Mouse (Mus musculus) neural tube, embryonic 12.5 days (tissue): ENCODE measurements around the gene Atg9b. TPM values are rescaled to one million over a fixed set of nuclear protein-coding genes. Genes with fewer than 3 reads are reported as not detected.
A peak's percentile ranks its signal among the peaks of the same experiment; 100 is the strongest.
"Not testable (repeated sequence)": the region's sequence is repeated elsewhere in the genome, so short reads cannot be mapped to it uniquely, and the experiment has no call there.

ENCODE experiments used
- ATAC-seq: fragments of 200-750 bp; cut with Nextera tagmentation; 2 replicates; pipeline ENCODE4 v1.8.0; 2017; ENCODE audit warnings: low read depth, mild to moderate bottlenecking, moderate TSS enrichment, moderate library complexity; ENCODE audit not compliant: low FRiP score
- H3K27ac ChIP-seq: fragments of 300-500 bp; sonication (generic); 2 replicates; pipeline ENCODE4 v1.5.1; 2016
- H3K27me3 ChIP-seq: fragments of 300-500 bp; sonication (generic); replicated peaks from 2 replicates; pipeline ENCODE4 v1.6.1; 2016; ENCODE audit warnings: mild to moderate bottlenecking
- H3K36me3 ChIP-seq: fragments of 300-500 bp; sonication (generic); 2 replicates; pipeline ENCODE4 v1.6.1; 2016; ENCODE audit warnings: mild to moderate bottlenecking
- H3K4me1 ChIP-seq: fragments of 300-500 bp; sonication (generic); 2 replicates; pipeline ENCODE4 v1.6.1; 2016
- H3K4me2 ChIP-seq: fragments of 300-500 bp; sonication (generic); replicated peaks from 2 replicates; pipeline ENCODE4 v1.6.1; 2016; ENCODE audit warnings: mild to moderate bottlenecking
- H3K4me3 ChIP-seq: fragments of 300-500 bp; sonication (generic); 2 replicates; pipeline ENCODE4 v1.5.1; 2016
- H3K9ac ChIP-seq: fragments of 300-500 bp; sonication (generic); 2 replicates; pipeline ENCODE4 v1.6.1; 2016; ENCODE audit warnings: mild to moderate bottlenecking
- H3K9me3 ChIP-seq: fragments of 300-500 bp; sonication (generic); 2 replicates; pipeline ENCODE4 v1.6.1; 2016; ENCODE audit warnings: mild to moderate bottlenecking
- WGBS: fragments of 180-500 bp; shearing (Covaris S2); methylation state at CpG from one replicate; pipeline ENCODE4 v1.1.7; 2016; 5-methylcytosine and 5-hydroxymethylcytosine counted together
- polyA plus RNA-seq: library from polyadenylated mRNA; unstranded; fragments of >200 nt; fragmentation: Nextera tagmentation; extraction: Ambion mirVana; gene quantifications from 2 replicates; pipeline ENCODE4 v1.2.1, GENCODE M21; 2016

The Atg9b gene
- polyA plus RNA-seq, 1 experiment from 2014 or later = 0.35 TPM

DNA sequence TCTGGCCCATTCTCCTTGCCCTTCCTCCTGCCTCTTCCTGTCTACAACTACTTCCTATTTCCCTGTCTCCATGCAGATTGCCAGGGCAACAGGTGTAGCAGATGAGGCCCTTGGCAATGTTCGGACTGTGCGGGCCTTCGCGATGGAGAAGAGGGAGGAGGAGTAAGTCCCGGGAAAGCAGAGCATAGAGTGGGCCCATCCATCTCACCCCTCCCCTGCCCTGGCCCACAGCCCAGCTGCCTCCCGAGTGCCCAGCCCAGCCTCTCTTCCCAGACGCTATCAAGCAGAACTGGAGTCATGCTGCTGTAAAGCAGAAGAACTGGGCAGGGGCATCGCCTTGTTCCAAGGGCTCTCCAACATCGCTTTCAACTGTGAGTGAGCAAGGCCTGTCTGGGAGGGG lies 10.0 kb upstream of the Atg9b start:
- Histone ChIP-seq H3K4me2 (no peak overlapping the region), H3K4me1 (no peaks in the 10 kb centered on the region), H3K9ac (no peak overlapping the region), H3K9me3 (no peaks in the 10 kb centered on the region), H3K36me3 (peaks cover 45% of the 10 kb centered on the region), H3K27ac (no peak overlapping the region), H3K27me3 (no peaks in the 10 kb centered on the region), H3K4me3 (no peak overlapping the region)
- no peak for ATAC-seq
- WGBS = 79% methylated on average over 9 of the region's 9 CpGs

DNA sequence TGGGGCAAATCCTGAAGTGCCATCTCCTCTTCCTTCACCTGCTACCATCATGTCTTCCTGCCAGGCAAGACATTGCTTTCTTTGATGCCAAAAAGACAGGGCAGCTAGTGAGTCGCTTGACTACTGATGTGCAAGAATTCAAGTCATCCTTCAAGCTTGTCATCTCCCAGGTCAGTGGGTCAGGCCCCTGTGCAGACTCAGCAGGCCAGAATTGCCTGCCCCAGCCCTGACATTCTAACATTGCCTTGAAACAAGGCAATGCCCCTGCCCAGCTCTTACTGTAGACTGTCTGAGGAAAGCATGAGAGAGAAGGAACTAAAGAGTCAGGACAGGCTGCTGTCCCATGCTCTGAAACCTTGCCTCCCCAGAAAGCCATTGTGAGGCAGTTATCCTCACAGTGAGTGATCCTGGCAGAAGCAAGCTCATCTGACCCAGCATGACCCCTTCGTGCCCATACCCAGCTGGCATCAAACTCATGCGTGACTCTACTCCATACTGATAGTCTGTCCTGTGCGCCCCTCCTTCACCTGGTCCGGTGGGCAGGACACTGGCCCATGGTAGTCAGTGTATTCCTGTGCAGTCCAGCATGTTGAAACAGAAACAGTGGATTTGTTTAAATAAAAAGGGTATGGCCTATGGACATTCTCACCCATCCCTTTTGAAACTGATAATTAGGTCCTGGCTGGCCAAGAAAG lies 9.1 kb upstream of the Atg9b start:
- Histone ChIP-seq H3K36me3 (peaks cover 36% of the 10 kb centered on the region), H3K9ac (no peak overlapping the region), H3K9me3 (no peaks in the 10 kb centered on the region), H3K4me3 (no peak overlapping the region), H3K27ac (no peak overlapping the region), H3K4me2 (no peak overlapping the region), H3K4me1 (no peaks in the 10 kb centered on the region), H3K27me3 (no peaks in the 10 kb centered on the region)
- no peak for ATAC-seq
- 91% methylated on average over 5 of the region's 5 CpGs for WGBS

GRCm38 (mm10) chr5:24400362-24400761 lies 8.4 kb upstream of the Atg9b start:
- Histone ChIP-seq H3K9me3 (no peaks in the 10 kb centered on the region), H3K27ac (no peak overlapping the region), H3K36me3 (peaks cover 31% of the 10 kb centered on the region), H3K4me2 (no peak overlapping the region), H3K4me3 (no peak overlapping the region), H3K4me1 (no peaks in the 10 kb centered on the region), H3K27me3 (no peaks in the 10 kb centered on the region), H3K9ac (no peak overlapping the region)
- ATAC-seq = no peak
- WGBS = 86% methylated on average over 11 of the region's 11 CpGs

DNA sequence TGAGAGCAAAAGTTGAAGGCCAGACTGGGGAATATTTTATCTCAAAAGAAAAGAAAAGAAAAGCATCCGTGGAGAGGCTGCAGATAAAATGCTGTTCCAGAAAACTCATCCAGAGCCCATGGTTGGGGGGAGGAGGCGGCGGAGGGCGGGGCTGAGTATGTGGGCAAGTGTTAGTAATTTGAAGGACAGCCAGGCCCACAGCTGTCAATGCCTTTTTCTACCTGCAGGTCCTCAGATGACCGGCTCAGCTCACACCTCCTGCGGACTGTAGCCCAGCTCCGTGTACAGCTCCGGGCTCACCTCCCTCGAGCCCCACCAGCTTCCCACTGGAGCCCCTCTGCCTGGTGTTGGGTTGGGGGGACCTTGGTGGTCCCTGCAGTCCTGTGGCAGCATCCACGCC lies 7.7 kb upstream of the Atg9b start:
- Histone ChIP-seq H3K27me3 (no peaks in the 10 kb centered on the region), H3K4me3 (no peak overlapping the region), H3K4me2 (no peak overlapping the region), H3K4me1 (no peaks in the 10 kb centered on the region), H3K9ac (no peak overlapping the region), H3K27ac (no peak overlapping the region), H3K9me3 (no peaks in the 10 kb centered on the region), H3K36me3 (peaks cover 26% of the 10 kb centered on the region)
- ATAC-seq = no peak
- WGBS = 87% methylated on average over 10 of the region's 10 CpGs

- not testable (repeated sequence) for H3K9me3 ChIP-seq, H3K4me2 ChIP-seq, H3K4me3 ChIP-seq, ATAC-seq, H3K9ac ChIP-seq, H3K27me3 ChIP-seq, H3K27ac ChIP-seq, H3K4me1 ChIP-seq
- WGBS = 89% methylated on average over 6 of the region's 6 CpGs
- H3K36me3 ChIP-seq = peaks cover 14% of the 10 kb centered on the region
Observed at GRCm38 (mm10) chr5:24396254-24396653, 4.3 kb upstream of the Atg9b start.

GRCm38 (mm10) chr5:24394165-24394894 lies 2.4 kb upstream of the Atg9b start:
- no peaks in the 10 kb centered on the region for H3K9me3 ChIP-seq
- peak overlapping the region; percentile 55 for H3K4me2 ChIP-seq
- WGBS = 1% methylated on average over 36 of the region's 36 CpGs
- no peak overlapping the region for H3K27ac ChIP-seq
- H3K4me3 ChIP-seq = peak overlapping the region; percentile 44
- H3K9ac ChIP-seq = peak overlapping the region; percentile 19; the same call in 1 of the 2 replicates
- 0 out of 2 replicates have a peak, but pooled peaks cover 2% of the 10 kb centered on the region for H3K4me1 ChIP-seq
- no peaks in the 10 kb centered on the region for H3K36me3 ChIP-seq
- H3K27me3 ChIP-seq = no peaks in the 10 kb centered on the region
- peak; percentile 97 for ATAC-seq

GRCm38 (mm10) chr5:24393392-24393997 lies 1.6 kb upstream of the Atg9b start, which contains the start of gene Abcb8:
TSS of gene Abcb8 (plus strand) at chr5:24393663.
- no peaks in the 10 kb centered on the region for H3K9me3 ChIP-seq
- no peak within 1 kb of the TSS for H3K27ac ChIP-seq
- H3K27me3 ChIP-seq = peaks cover 3% of the 10 kb centered on the region
- ATAC-seq = no peak
- 21% methylated on average over 7 of the region's 7 CpGs for WGBS
- peak within 1 kb of the TSS; percentile 44 for H3K4me3 ChIP-seq
- H3K4me2 ChIP-seq = peak within 1 kb of the TSS; percentile 55
- H3K36me3 ChIP-seq = no peaks in the 10 kb centered on the region
- H3K9ac ChIP-seq = peak within 1 kb of the TSS; percentile 19; the same call in 1 of the 2 replicates
- peaks cover 2% of the 10 kb centered on the region; the same call in 1 of the 2 replicates for H3K4me1 ChIP-seq

GRCm38 (mm10) chr5:24392724-24393123 lies 781 bp upstream of the Atg9b start:
- Histone ChIP-seq H3K27me3 (peaks cover 11% of the 10 kb centered on the region), H3K4me1 (peaks cover 10% of the 10 kb centered on the region), H3K36me3 (no peaks in the 10 kb centered on the region), H3K27ac (no peak overlapping the region), H3K4me2 (no peak overlapping the region), H3K4me3 (no peak overlapping the region), H3K9ac (no peak overlapping the region), H3K9me3 (no peaks in the 10 kb centered on the region)
- 75% methylated on average over 7 of the region's 7 CpGs for whole genome bisulfite sequencing
- ATAC-seq = no peak

- peaks cover 39% of the 10 kb centered on the region for H3K27me3 ChIP-seq
- no peak overlapping the region for H3K9ac ChIP-seq
- 85% methylated on average over 4 of the region's 4 CpGs for WGBS
- no peaks in the 10 kb centered on the region for H3K9me3 ChIP-seq
- no peaks in the 10 kb centered on the region for H3K36me3 ChIP-seq
- ATAC-seq = no peak
- peaks cover 20% of the 10 kb centered on the region for H3K4me1 ChIP-seq
- no peak overlapping the region for H3K4me2 ChIP-seq
- no peak overlapping the region for H3K27ac ChIP-seq
- H3K4me3 ChIP-seq = no peak overlapping the region
Observed at GRCm38 (mm10) chr5:24389658-24390020, 2.3 kb downstream of the Atg9b start.

- Histone ChIP-seq H3K27me3 (peaks cover 39% of the 10 kb centered on the region), H3K9me3 (no peaks in the 10 kb centered on the region), H3K4me2 (0 out of 2 replicates have a peak overlapping the region, but pooled peaks have one; percentile 95), H3K4me1 (peaks cover 20% of the 10 kb centered on the region), H3K36me3 (no peaks in the 10 kb centered on the region), H3K9ac (no peak overlapping the region), H3K4me3 (no peak overlapping the region), H3K27ac (no peak overlapping the region)
- WGBS = 52% methylated on average over 7 of the region's 7 CpGs
- ATAC-seq = no peak
Observed at GRCm38 (mm10) chr5:24389011-24389657, 2.8 kb downstream of the Atg9b start.

GRCm38 (mm10) chr5:24388246-24388915 lies 3.6 kb downstream of the Atg9b start:
- Histone ChIP-seq H3K9ac (peak overlapping the region; percentile 54), H3K27me3 (peaks cover 39% of the 10 kb centered on the region), H3K4me1 (peaks cover 23% of the 10 kb centered on the region), H3K36me3 (no peaks in the 10 kb centered on the region), H3K9me3 (no peaks in the 10 kb centered on the region), H3K27ac (0 out of 2 replicates have a peak overlapping the region, but pooled peaks have one; percentile 12), H3K4me3 (peak overlapping the region; percentile 40), H3K4me2 (peak overlapping the region; percentile 95)
- WGBS = 25% methylated on average over 26 of the region's 26 CpGs
- ATAC-seq = no peak
